In the genomic region with DNA sequence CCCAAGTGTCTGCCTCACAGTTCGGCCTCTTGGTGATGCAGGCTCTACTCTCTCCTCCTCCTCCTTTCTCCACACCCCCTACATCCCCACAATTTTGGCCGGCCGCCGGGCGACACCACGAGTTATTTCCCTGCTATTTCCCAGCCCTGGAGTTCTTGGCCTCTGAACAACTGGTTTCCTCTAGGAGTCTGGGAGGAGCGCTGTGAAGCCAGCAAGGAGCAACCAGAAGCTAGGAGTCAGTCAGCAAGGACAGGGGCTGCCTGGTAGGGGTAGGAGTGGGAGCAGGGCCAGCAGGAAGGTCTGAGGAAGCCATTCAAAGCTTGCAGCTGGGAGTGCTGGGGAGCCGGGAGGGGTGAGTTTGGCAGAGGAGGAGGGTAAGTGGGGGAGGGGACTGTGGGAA, we compare ENCODE assay signal across 8 mouse cellular contexts. TPM values are rescaled to one million over a fixed set of nuclear protein-coding genes. Genes with fewer than 3 reads are reported as not detected.
DNase-seq lines count a peak whose midpoint lies in the region; ATAC-seq and TF ChIP-seq lines count a peak whose summit lies in the region.

A gene (plus strand): TSS at position 136 of the 400 bp plus-strand sequence.

- 37% methylated on average over 8 of the region's 8 CpGs for WGBS in intestine, embryonic 14.5 days
- WGBS in midbrain, embryonic 10.5 days: 42% methylated on average over 8 of the region's 8 CpGs
- WGBS in stomach, postnatal 0 days: 29% methylated on average over 8 of the region's 8 CpGs

- TF ChIP-seq EP300 in stomach, postnatal 0 days (optimal IDR thresholded peaks at IDR 0.05): no peak

- H3K4me1 ChIP-seq in cortical plate, adult 2 months (ENCODE audit: control insufficient read depth, insufficient read depth, low read length): peaks cover 3% of the 10 kb centered on the region; the same call in 1 of the 2 replicates
- H3K4me1 ChIP-seq in intestine, embryonic 14.5 days (replicated peaks; ENCODE audit: control insufficient read depth, insufficient read depth, low read length): peaks cover 45% of the 10 kb centered on the region
- H3K4me1 ChIP-seq in midbrain, embryonic 10.5 days: peaks cover 69% of the 10 kb centered on the region
- peaks cover 14% of the 10 kb centered on the region for H3K4me1 ChIP-seq in stomach, postnatal 0 days (replicated peaks; ENCODE audit: control insufficient read depth, insufficient read depth)

- H3K36me3 ChIP-seq in intestine, embryonic 14.5 days (ENCODE audit: control insufficient read depth, insufficient read depth, low read length): peaks cover 28% of the 10 kb centered on the region
- H3K36me3 ChIP-seq in midbrain, embryonic 10.5 days: peaks cover 66% of the 10 kb centered on the region
- no peaks in the 10 kb centered on the region for H3K36me3 ChIP-seq in stomach, postnatal 0 days (ENCODE audit: control insufficient read depth, insufficient read depth, low read length)

- H3K27me3 ChIP-seq in intestine, embryonic 14.5 days (replicated peaks; ENCODE audit: control insufficient read depth, insufficient read depth, low read length): no peaks in the 10 kb centered on the region
- H3K27me3 ChIP-seq in midbrain, embryonic 10.5 days (ENCODE audit: low read depth, poor library complexity, severe bottlenecking): no peaks in the 10 kb centered on the region
- no peaks in the 10 kb centered on the region for H3K27me3 ChIP-seq in stomach, postnatal 0 days (ENCODE audit: control insufficient read depth, insufficient read depth, low read length)

- H3K4me2 ChIP-seq in intestine, embryonic 14.5 days (ENCODE audit: low read length): peak within 1 kb of the TSS; percentile 37
- H3K4me2 ChIP-seq in stomach, postnatal 0 days (replicated peaks; ENCODE audit: low read depth): peak within 1 kb of the TSS; percentile 46

- H3K4me3 ChIP-seq in cortical plate, adult 2 months (ENCODE audit: insufficient read depth, low read length): no peak within 1 kb of the TSS
- H3K4me3 ChIP-seq in intestine, embryonic 14.5 days (ENCODE audit: low read depth, low read length): peak within 1 kb of the TSS; percentile 6; the same call in 1 of the 2 replicates
- peak within 1 kb of the TSS; percentile 45 for H3K4me3 ChIP-seq in midbrain, embryonic 10.5 days
- 0 out of 2 replicates have a peak within 1 kb of the TSS, but pooled peaks have one; percentile 1 for H3K4me3 ChIP-seq in stomach, postnatal 0 days (ENCODE audit: low read depth, low read length)

- intact Hi-C loops in left cerebral cortex, postnatal 10 days (cut with DNase I): no loop called here

- DNase-seq in Muller cell, postnatal 12 days (ENCODE audit: inconsistent ontology term): peak; percentile 96
- peak; percentile 83 to 92 for DNase-seq in gastrocnemius, postnatal 4 days (ENCODE audit: low spot score in 2 of 2)
- peak; percentile 79 for DNase-seq in intestine, embryonic 14.5 days (ENCODE audit: low spot score)
- peak; percentile 79 to 93 for DNase-seq in left cerebral cortex, postnatal 10 days (ENCODE audit: extremely low spot score in 1 of 2, low spot score in 2 of 2)
- peak; percentile 41 for DNase-seq in midbrain, embryonic 10.5 days (ENCODE audit: low spot score)
- peak; percentile 76 for DNase-seq in stomach, postnatal 0 days (ENCODE audit: low spot score)
- DNase-seq in thymus, postnatal 0 days (ENCODE audit: low spot score): no peak

- 0 out of 2 replicates have a peak within 1 kb of the TSS, but pooled peaks have one; percentile 9 for H3K27ac ChIP-seq in cortical plate, adult 2 months (ENCODE audit: insufficient read depth, low read length)
- H3K27ac ChIP-seq in intestine, embryonic 14.5 days (ENCODE audit: low read depth): peak within 1 kb of the TSS; percentile 69
- peak within 1 kb of the TSS; percentile 83 for H3K27ac ChIP-seq in midbrain, embryonic 10.5 days (replicated peaks)
- peak within 1 kb of the TSS; percentile 75 for H3K27ac ChIP-seq in stomach, postnatal 0 days (replicated peaks)

- peak; percentile 44 for ATAC-seq in intestine, embryonic 14.5 days (replicated peaks; ENCODE audit: low FRiP score, low TSS enrichment, low read depth)
- ATAC-seq in stomach, postnatal 0 days (ENCODE audit: low FRiP score, low TSS enrichment): peak; percentile 64; the same call in 1 of the 2 replicates

- no peaks in the 10 kb centered on the region for H3K9me3 ChIP-seq in intestine, embryonic 14.5 days (ENCODE audit: control insufficient read depth, low read length)
- no peaks in the 10 kb centered on the region for H3K9me3 ChIP-seq in midbrain, embryonic 10.5 days (replicated peaks)
- H3K9me3 ChIP-seq in stomach, postnatal 0 days (ENCODE audit: control insufficient read depth, low read length): no peaks in the 10 kb centered on the region

- 0 out of 2 replicates have a peak within 1 kb of the TSS, but pooled peaks have one; percentile 10 for H3K9ac ChIP-seq in intestine, embryonic 14.5 days (ENCODE audit: low read length)
- H3K9ac ChIP-seq in stomach, postnatal 0 days (ENCODE audit: low read length): peak within 1 kb of the TSS; percentile 41; the same call in 1 of the 2 replicates

- TF ChIP-seq CTCF in cortical plate, adult 2 months (IDR thresholded peaks at IDR 0.05; ENCODE audit: extremely low read depth, insufficient read depth, low read length): no peak
- peak; percentile 36 for TF ChIP-seq CTCF in stomach, postnatal 0 days (IDR thresholded peaks at IDR 0.05; ENCODE audit: low read depth)

- TF ChIP-seq POLR2A in cortical plate, adult 2 months (IDR thresholded peaks at IDR 0.05; ENCODE audit: extremely low read depth, insufficient read depth, low read length): no peak

RNA-seq across cellular contexts. Expression of the gene that starts here (rescaled TPM):
- 24.7 and 30.5 TPM in 2 replicates for polyA plus RNA-seq in cortical plate, adult 2 months (2012; rRNA removed)
- 10 to 100 TPM; 12.9 to 15.0 TPM for total RNA-seq in gastrocnemius, postnatal 4 days (2021)
- polyA plus RNA-seq in intestine, embryonic 14.5 days (2014; fragmentation: Nextera tagmentation; extraction: Ambion mirVana): 3.2 and 3.4 TPM in 2 replicates
- total RNA-seq in left cerebral cortex, postnatal 10 days (2021): 10 to 100 TPM; 11.2 to 12.1 TPM
- 0.29 and 0.93 TPM in 2 replicates for polyA plus RNA-seq in midbrain, embryonic 10.5 days (2016; fragmentation: Nextera tagmentation; extraction: Ambion mirVana)
- 5.3 and 6.5 TPM in 2 replicates for polyA plus RNA-seq in stomach, postnatal 0 days (2015; fragmentation: Nextera tagmentation; extraction: Ambion mirVana)
- polyA plus RNA-seq in thymus, postnatal 0 days (2015; fragmentation: Nextera tagmentation; extraction: Ambion mirVana): 1.2 and 2.0 TPM in 2 replicates

Comparison
In these comparisons a context has a peak if more than half of its experiments do, and no peak if none do; other contexts are left out.
1. Peak in DNase-seq, H3K4me3 ChIP-seq and H3K27ac ChIP-seq in midbrain, embryonic 10.5 days; RNA of the gene not detected or under 1 TPM.
2. H3K27ac ChIP-seq: peak in every context shown above with its lines; median percentile 83 in midbrain, embryonic 10.5 days; 75 in stomach, postnatal 0 days; 69 in intestine, embryonic 14.5 days; 9 in cortical plate, adult 2 months.